Mouse (Mus musculus) stomach, embryonic 16.5 days (tissue): ENCODE measurements around the gene Dip2b. TPM values are rescaled to one million over a fixed set of nuclear protein-coding genes. Genes with fewer than 3 reads are reported as not detected.

ENCODE experiments used
- ATAC-seq: fragments of 200-750 bp; cut with Nextera tagmentation; 2 replicates; pipeline ENCODE4 v1.8.0; 2017; ENCODE audit warnings: moderate number of reproducible peaks, moderate TSS enrichment; ENCODE audit not compliant: insufficient read depth, low FRiP score
- H3K27ac ChIP-seq: fragments of 300-500 bp; sonication (generic); 2 replicates; pipeline ENCODE4 v1.5.1; 2014; ENCODE audit warnings: low read length
- H3K27me3 ChIP-seq: fragments of 300-500 bp; sonication (generic); 2 replicates; pipeline ENCODE4 v1.6.1; 2014; ENCODE audit warnings: low read length, control low read depth, mixed read lengths; ENCODE audit not compliant: control insufficient read depth, insufficient read depth
- H3K36me3 ChIP-seq: fragments of 300-500 bp; sonication (generic); 2 replicates; pipeline ENCODE4 v1.6.1; 2014; ENCODE audit warnings: low read length; ENCODE audit not compliant: control insufficient read depth, insufficient read depth
- H3K4me1 ChIP-seq: fragments of 300-500 bp; sonication (generic); 2 replicates; pipeline ENCODE4 v1.6.1; 2014; ENCODE audit warnings: low read length, control low read depth, mixed read lengths; ENCODE audit not compliant: control insufficient read depth, insufficient read depth
- H3K4me2 ChIP-seq: fragments of 300-500 bp; sonication (generic); 2 replicates; pipeline ENCODE4 v1.6.1; 2014; ENCODE audit warnings: low read depth, low read length, mixed read lengths
- H3K4me3 ChIP-seq: fragments of 300-500 bp; sonication (generic); replicated peaks from 2 replicates; pipeline ENCODE4 v1.5.1; 2014; ENCODE audit warnings: mild to moderate bottlenecking, low read length
- H3K9ac ChIP-seq: fragments of 300-500 bp; sonication (generic); 2 replicates; pipeline ENCODE4 v1.6.1; 2014; ENCODE audit warnings: low read length
- H3K9me3 ChIP-seq: fragments of 300-500 bp; sonication (generic); replicated peaks from 2 replicates; pipeline ENCODE4 v1.6.1; 2016; ENCODE audit warnings: low read length, control low read depth; ENCODE audit not compliant: control insufficient read depth
- WGBS: fragments of 180-500 bp; shearing (Covaris S2); extraction: QIAGEN DNeasy Blood & Tissue Kit; methylation state at CpG from one replicate; pipeline ENCODE4 v1.1.7; 2014; 5-methylcytosine and 5-hydroxymethylcytosine counted together
- polyA plus RNA-seq: library from polyadenylated mRNA; unstranded; fragments of >200 nt; fragmentation: Nextera tagmentation; extraction: Ambion mirVana; gene quantifications from 2 replicates; pipeline ENCODE4 v1.2.1, GENCODE M21; 2015

Dip2b gene
- polyA plus RNA-seq, 1 experiment from 2014 or later, result 10.4 TPM

DNA sequence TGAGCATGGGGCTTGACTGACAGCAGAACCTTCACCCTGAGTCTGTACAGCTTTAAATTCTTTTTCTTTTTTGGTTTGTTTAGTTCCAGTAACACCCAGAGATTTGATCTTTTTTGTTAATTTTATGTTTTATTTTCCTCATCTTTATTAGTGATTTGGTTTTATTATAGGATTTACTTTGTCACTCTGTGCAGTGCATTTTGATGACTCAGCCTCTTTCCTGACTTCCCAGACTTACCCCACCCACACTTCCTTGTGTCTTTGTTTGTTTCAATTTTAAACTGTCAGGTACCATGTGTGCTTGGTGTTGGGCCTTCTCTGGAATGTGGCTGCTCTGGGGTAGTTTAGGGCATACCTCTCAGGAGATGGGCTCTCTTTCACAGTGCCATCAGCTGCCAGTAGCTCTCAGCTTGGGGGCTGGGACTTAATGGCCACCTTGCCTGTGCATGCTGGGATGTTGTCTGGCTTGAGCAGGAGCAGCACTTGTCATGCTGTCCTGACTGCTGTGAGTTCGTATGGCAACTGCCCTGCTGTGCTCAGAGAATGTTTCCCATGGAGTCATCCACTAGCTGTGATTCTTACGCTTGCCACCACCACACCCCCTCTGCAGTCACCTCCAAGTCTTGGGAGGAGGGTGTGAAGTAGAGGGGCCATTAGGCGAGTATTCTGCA lies 125.1 kb downstream of the Dip2b start:
- Histone ChIP-seq H3K27ac (no peak overlapping the region), H3K27me3 (no peaks in the 10 kb centered on the region), H3K36me3 (peaks cover 11% of the 10 kb centered on the region; the same call in 1 of the 2 replicates), H3K4me1 (no peaks in the 10 kb centered on the region), H3K4me3 (no peak overlapping the region), H3K9me3 (no peaks in the 10 kb centered on the region), H3K9ac (no peak overlapping the region), H3K4me2 (no peak overlapping the region)
- ATAC-seq, result no peak
- 73% methylated on average over 3 of the region's 3 CpGs for WGBS

DNA sequence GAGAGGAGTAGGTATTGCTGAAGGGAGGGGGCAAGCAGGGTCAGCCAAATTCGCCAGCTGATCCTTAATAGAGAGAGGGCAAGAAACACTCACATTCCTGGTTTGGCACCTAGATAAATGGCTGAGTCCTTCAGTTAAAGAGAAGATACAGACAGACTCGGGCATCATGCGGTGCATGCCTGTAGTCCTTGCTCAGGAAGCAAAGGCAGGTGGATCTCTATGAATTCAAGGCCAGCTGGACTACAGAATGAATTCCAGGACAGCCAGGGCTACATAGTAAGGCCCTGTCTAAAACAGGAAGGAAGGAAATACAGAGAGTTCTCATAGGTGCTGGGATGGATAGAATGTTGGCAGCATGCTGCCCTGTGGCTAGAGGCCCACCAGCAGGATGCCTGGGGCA lies 128.0 kb downstream of the Dip2b start:
- Histone ChIP-seq H3K9me3 (no peaks in the 10 kb centered on the region), H3K9ac (no peak overlapping the region), H3K36me3 (peaks cover 11% of the 10 kb centered on the region), H3K27ac (no peak overlapping the region), H3K4me2 (no peak overlapping the region), H3K4me3 (no peak overlapping the region), H3K27me3 (no peaks in the 10 kb centered on the region), H3K4me1 (no peaks in the 10 kb centered on the region)
- no peak for ATAC-seq
- 77% methylated on average over 3 of the region's 3 CpGs for WGBS

DNA sequence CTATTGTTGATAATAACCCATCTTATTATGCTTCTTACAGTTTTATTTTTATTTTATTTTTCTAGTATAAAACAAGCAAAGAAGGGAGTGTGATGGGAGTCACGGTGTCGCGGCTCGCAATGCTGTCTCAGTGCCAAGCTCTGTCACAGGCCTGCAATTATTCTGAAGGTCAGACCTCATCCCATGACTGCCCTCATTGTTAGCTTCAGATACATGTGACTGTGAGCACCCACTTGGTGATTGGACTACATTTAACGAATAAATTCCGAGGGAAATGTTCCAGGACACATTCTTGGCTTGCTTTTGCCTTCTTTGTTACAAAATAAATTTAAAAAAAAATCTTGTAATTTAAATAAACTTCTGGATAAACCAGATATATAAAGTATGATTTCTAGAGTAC lies 129.3 kb downstream of the Dip2b start:
- WGBS, result 66% methylated on average over 6 of the region's 6 CpGs

DNA sequence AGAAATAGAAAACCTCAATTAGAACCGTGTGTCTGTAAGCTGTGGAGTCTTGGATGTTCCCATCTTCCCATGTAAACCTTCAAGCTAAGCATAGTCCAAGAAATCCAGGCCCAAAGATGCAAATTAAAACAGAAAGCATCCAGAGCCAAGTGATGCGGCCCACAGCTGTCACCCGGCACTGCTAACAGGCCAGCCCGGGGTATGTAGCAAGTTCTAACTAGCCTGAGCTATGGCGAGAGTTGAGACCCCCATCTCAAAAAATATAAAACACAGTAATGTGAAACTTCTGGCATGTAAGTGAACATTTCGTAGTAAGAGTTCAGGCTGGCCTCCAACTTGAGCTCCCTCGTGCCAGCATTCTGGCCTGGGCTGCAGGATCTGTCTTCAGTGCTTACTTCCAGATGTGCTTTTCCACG lies 129.7 kb downstream of the Dip2b start:
- Histone ChIP-seq H3K9ac (no peak overlapping the region), H3K27me3 (no peaks in the 10 kb centered on the region), H3K9me3 (no peaks in the 10 kb centered on the region), H3K4me2 (no peak overlapping the region), H3K4me3 (no peak overlapping the region), H3K27ac (peak overlapping the region; percentile 58), H3K4me1 (no peaks in the 10 kb centered on the region), H3K36me3 (peaks cover 7% of the 10 kb centered on the region)
- no peak for ATAC-seq
- WGBS, result 75% methylated on average over 8 of the region's 8 CpGs

More for the DNA sequence above, 129.3 kb downstream of the Dip2b start:
- Histone ChIP-seq H3K27me3 (no peaks in the 10 kb centered on the region), H3K27ac (peak overlapping the region; percentile 50; the same call in 1 of the 2 replicates), H3K36me3 (peaks cover 8% of the 10 kb centered on the region), H3K9ac (no peak overlapping the region), H3K4me3 (no peak overlapping the region), H3K9me3 (no peaks in the 10 kb centered on the region), H3K4me2 (no peak overlapping the region), H3K4me1 (no peaks in the 10 kb centered on the region)
- no peak for ATAC-seq

DNA sequence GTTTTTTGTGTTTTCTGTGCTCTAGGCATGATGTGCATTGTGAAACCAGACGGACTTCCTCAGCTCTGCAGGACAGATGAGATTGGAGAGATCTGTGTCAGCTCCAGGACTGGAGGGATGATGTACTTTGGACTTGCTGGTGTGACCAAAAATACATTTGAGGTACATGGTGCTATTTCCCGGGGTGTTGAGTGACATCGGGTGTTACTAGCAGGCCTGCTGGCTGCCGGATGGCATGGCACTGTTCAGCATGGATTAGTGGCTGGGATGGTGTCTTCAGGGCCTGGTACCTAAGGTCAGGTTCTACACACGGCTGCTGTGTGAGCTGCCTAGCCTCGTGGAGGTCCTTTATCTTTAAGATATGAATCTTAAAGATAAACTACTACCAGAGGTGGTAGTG lies 136.7 kb downstream of the Dip2b start:
- ATAC-seq, result no peak
- WGBS, result 73% methylated on average over 6 of the region's 6 CpGs
- H3K9me3 ChIP-seq, result no peaks in the 10 kb centered on the region
- H3K36me3 ChIP-seq, result peaks cover 4% of the 10 kb centered on the region; the same call in 1 of the 2 replicates
- H3K4me2 ChIP-seq, result no peak overlapping the region
- no peak overlapping the region for H3K4me3 ChIP-seq
- H3K27ac ChIP-seq, result no peak overlapping the region
- H3K27me3 ChIP-seq, result no peaks in the 10 kb centered on the region
- H3K4me1 ChIP-seq, result no peaks in the 10 kb centered on the region
- H3K9ac ChIP-seq, result no peak overlapping the region

DNA sequence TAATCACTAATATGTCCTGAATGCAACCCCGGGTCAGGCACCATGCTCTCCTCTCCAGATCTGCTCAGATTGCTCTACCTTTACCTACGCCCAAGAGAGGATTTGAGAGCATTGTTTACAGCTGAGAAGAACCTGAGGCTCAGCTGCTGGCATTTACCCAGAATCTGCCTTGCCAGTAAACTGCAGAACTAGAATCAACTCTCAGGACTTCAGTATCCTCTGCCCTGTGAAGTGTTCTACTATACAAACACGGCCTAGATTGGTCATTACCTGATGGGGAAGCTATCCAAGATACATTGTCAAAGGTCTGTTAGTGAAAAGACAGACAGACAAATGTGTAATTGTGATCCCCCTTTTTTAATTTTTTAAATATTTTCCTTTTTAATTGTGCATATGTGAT lies 138.7 kb downstream of the Dip2b start:
- WGBS, result 80% methylated on average over 3 of the region's 3 CpGs
- peaks cover 4% of the 10 kb centered on the region; the same call in 1 of the 2 replicates for H3K36me3 ChIP-seq

DNA sequence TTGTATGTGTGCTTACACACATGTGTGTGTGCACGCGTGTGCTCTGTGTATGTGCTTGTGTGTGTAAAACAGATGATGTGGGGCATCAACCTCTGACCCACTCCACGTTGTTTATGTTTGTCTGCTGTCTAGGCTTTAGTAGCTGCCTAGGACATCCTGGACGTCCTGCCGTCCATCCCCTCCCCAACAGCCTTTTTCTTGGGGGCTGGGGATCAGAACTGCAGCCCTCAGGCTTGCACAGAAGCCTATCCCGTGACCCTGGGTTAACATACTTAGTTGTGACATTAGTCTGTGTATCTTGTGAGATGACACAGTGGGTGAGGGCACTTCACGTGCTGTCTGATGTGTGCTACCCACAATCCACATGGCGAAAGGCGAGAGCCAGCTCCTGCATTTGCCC lies 139.1 kb downstream of the Dip2b start:
- Histone ChIP-seq H3K4me2 (no peak overlapping the region), H3K27me3 (no peaks in the 10 kb centered on the region), H3K36me3 (peaks cover 4% of the 10 kb centered on the region; the same call in 1 of the 2 replicates), H3K27ac (no peak overlapping the region), H3K4me1 (no peaks in the 10 kb centered on the region), H3K9me3 (no peaks in the 10 kb centered on the region), H3K4me3 (no peak overlapping the region), H3K9ac (no peak overlapping the region)
- ATAC-seq, result no peak
- 76% methylated on average over 9 of the region's 9 CpGs for WGBS

More for the DNA sequence above, 138.7 kb downstream of the Dip2b start:
- Histone ChIP-seq H3K9me3 (no peaks in the 10 kb centered on the region), H3K4me3 (no peak overlapping the region), H3K27ac (no peak overlapping the region), H3K27me3 (no peaks in the 10 kb centered on the region), H3K9ac (no peak overlapping the region), H3K4me1 (no peaks in the 10 kb centered on the region), H3K4me2 (no peak overlapping the region)
- no peak for ATAC-seq

DNA sequence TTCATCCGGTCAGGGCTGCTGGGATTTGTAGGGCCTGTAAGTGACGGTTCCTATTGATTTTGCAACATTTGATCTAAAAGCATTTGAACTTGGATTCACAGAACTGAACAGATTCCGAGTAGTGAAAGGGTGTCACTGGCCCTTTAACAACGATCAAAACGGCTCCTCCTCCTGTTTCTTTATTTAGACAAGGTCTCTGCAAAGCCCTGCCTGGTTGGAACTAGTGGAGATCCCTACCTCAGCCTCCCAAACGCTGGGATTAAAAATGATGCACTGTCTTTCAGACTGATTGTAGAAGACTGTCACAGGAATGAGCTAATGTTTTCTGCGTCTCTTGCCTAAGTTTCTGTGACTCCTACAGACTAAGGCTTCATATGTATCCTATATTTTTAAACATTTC lies 140.0 kb downstream of the Dip2b start:
- ATAC-seq, result no peak
- Histone ChIP-seq H3K9me3 (no peaks in the 10 kb centered on the region), H3K9ac (no peak overlapping the region), H3K27me3 (no peaks in the 10 kb centered on the region), H3K27ac (no peak overlapping the region), H3K4me3 (no peak overlapping the region), H3K36me3 (peaks cover 4% of the 10 kb centered on the region; the same call in 1 of the 2 replicates), H3K4me1 (no peaks in the 10 kb centered on the region), H3K4me2 (no peak overlapping the region)
- 41% methylated on average over 7 of the region's 7 CpGs for WGBS

DNA sequence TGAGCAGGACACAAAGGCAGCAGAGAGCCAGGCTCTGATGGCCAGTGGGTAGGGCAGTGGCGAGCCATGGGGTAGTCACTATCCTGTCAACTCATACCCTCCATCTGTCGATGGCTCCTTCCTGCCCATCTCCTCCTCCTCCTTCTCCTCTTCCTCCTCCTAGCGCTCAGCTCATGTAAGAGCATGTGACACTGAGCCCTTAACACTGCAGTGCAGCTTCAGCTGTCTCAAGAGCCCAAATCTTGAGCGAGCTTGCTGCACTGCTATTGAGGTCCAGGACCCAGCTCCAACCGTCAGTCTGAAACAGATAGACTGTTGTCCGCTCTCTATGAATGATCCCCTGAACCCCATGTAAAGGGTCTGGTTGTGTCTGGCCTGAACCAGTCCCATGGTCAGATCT lies 141.2 kb downstream of the Dip2b start:
- H3K4me2 ChIP-seq, result no peak overlapping the region
- 91% methylated on average over 6 of the region's 6 CpGs for WGBS
- peaks cover 4% of the 10 kb centered on the region; the same call in 1 of the 2 replicates for H3K36me3 ChIP-seq
- H3K9ac ChIP-seq, result no peak overlapping the region
- H3K4me1 ChIP-seq, result no peaks in the 10 kb centered on the region
- H3K4me3 ChIP-seq, result no peak overlapping the region
- ATAC-seq, result no peak
- no peak overlapping the region for H3K27ac ChIP-seq
- no peaks in the 10 kb centered on the region for H3K27me3 ChIP-seq
- H3K9me3 ChIP-seq, result no peaks in the 10 kb centered on the region
